8 mouse cellular contexts compared by ENCODE assay signal in the genomic region with DNA sequence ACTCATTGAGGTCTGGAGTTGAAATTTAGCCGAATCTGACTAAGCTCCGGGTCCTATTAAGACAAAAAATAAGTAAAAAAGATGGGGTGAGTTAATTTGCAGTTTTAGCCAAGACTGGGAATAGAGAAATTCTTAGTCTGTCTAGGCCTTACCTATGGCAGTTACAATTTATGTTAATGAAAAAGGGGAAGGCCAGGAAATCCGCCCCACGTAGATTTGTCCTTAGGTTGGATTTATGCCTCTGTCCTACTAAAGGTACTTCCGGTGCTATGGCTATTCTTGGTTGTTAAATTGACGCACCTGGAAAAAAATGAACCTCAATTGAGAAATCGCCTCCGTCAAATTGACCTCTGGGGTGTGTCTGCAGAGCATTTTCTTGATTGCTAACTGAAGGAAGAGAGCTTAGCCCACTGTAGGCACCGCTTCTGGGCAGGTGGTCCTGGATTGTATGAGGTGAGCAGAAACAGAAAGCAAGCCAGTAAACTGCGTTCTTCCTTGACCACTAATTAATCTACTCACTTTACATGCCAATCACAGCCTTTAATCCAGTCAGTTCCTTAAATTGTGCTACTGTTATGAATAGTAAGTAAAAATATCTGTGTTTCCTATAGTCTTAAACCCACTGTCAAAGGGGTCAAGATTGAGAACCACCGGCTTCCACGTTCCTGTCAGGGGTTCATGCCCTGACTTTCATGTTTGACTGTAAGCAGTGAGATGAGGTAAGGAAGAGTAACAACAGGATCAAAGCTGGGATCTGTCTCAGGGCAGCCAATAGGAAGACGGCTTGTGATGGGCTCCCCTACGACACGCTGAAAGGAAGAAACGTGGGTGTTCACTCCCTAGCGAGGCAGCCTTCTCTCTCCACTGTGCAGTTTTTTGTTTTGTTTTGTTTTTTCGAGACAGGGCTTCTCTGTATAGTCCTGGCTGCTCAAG. TPM values are rescaled to one million over a fixed set of nuclear protein-coding genes. Genes with fewer than 3 reads are reported as not detected.
DNase-seq lines count a peak whose midpoint lies in the region; ATAC-seq and TF ChIP-seq lines count a peak whose summit lies in the region.

No protein-coding gene starts in this region.

- WGBS in kidney, embryonic 15.5 days: 66% methylated on average over 18 of the region's 18 CpGs
- WGBS in neural tube, embryonic 13.5 days: 69% methylated on average over 18 of the region's 18 CpGs

- no peak for ATAC-seq in kidney, embryonic 15.5 days (replicated peaks; ENCODE audit: low FRiP score)
- peak; percentile 71 for ATAC-seq in inflammation-experienced regulatory T-cells, adult 6 months
- ATAC-seq in neural tube, embryonic 13.5 days (ENCODE audit: low read depth): no peak

- peak overlapping the region; percentile 66; the same call in 1 of the 2 replicates for H3K27ac ChIP-seq in kidney, embryonic 15.5 days
- no peak overlapping the region for H3K27ac ChIP-seq in cortical plate, adult 2 months (ENCODE audit: insufficient read depth, low read length)
- no peak overlapping the region for H3K27ac ChIP-seq in neural tube, embryonic 13.5 days (replicated peaks)

- H3K4me2 ChIP-seq in kidney, embryonic 15.5 days: peak overlapping the region; percentile 78
- peak overlapping the region; percentile 62 for H3K4me2 ChIP-seq in neural tube, embryonic 13.5 days

- no peak for TF ChIP-seq CTCF in cortical plate, adult 2 months (IDR thresholded peaks at IDR 0.05; ENCODE audit: extremely low read depth, insufficient read depth, low read length)

- peaks cover 13% of the 10 kb centered on the region for H3K4me1 ChIP-seq in kidney, embryonic 15.5 days
- H3K4me1 ChIP-seq in cortical plate, adult 2 months (ENCODE audit: control insufficient read depth, insufficient read depth, low read length): no peaks in the 10 kb centered on the region; the same call in 1 of the 2 replicates
- peaks cover 15% of the 10 kb centered on the region for H3K4me1 ChIP-seq in neural tube, embryonic 13.5 days (replicated peaks)

- peak overlapping the region; percentile 60; the same call in 1 of the 2 replicates for H3K9ac ChIP-seq in kidney, embryonic 15.5 days
- H3K9ac ChIP-seq in neural tube, embryonic 13.5 days: no peak overlapping the region

- no peak for DNase-seq in kidney, postnatal 10 days
- DNase-seq in testis, postnatal 10 days (ENCODE audit: low spot score): no peak
- DNase-seq in gastrocnemius, adult 8-10 months (ENCODE audit: low spot score in 2 of 2): no peak
- DNase-seq in layer of hippocampus, postnatal 36 days: no peak

- H3K27me3 ChIP-seq in kidney, embryonic 15.5 days: no peaks in the 10 kb centered on the region
- no peaks in the 10 kb centered on the region for H3K27me3 ChIP-seq in neural tube, embryonic 13.5 days

- TF ChIP-seq POLR2A in cortical plate, adult 2 months (IDR thresholded peaks at IDR 0.05; ENCODE audit: extremely low read depth, insufficient read depth, low read length): no peak

- H3K36me3 ChIP-seq in kidney, embryonic 15.5 days: no peaks in the 10 kb centered on the region
- no peaks in the 10 kb centered on the region for H3K36me3 ChIP-seq in neural tube, embryonic 13.5 days

- H3K9me3 ChIP-seq in kidney, embryonic 15.5 days (replicated peaks): no peaks in the 10 kb centered on the region
- no peaks in the 10 kb centered on the region for H3K9me3 ChIP-seq in neural tube, embryonic 13.5 days

- peak overlapping the region; percentile 70 for H3K4me3 ChIP-seq in kidney, embryonic 15.5 days (replicated peaks)
- peak overlapping the region; percentile 60; the same call in 1 of the 2 replicates for H3K4me3 ChIP-seq in cortical plate, adult 2 months (ENCODE audit: insufficient read depth, low read length)
- H3K4me3 ChIP-seq in neural tube, embryonic 13.5 days: peak overlapping the region; percentile 46

RNA-seq across cellular contexts. Expression of gene Parp4, which starts 0.8 kb away (rescaled TPM):
- polyA plus RNA-seq in kidney, embryonic 15.5 days (2015; fragmentation: Nextera tagmentation; extraction: Ambion mirVana): 5.1 and 8.0 TPM in 2 replicates
- 4.3 and 5.3 TPM in 2 replicates for polyA plus RNA-seq in cortical plate, adult 2 months (2012; rRNA removed)
- 10 to 100 TPM; 39.5 to 62.9 (median 61.5) TPM for polyA plus RNA-seq in inflammation-experienced regulatory T-cells, adult 6 months (2017; shearing (Covaris generic))
- 1.1 and 1.9 TPM in 2 replicates for polyA plus RNA-seq in neural tube, embryonic 13.5 days (2015; fragmentation: Nextera tagmentation; extraction: Ambion mirVana)
- total RNA-seq in gastrocnemius, adult 8-10 months (2022): 10 to 100 TPM; 16.3 to 20.7 (median 20.6) TPM
- 1 to 10 TPM; 4.3 to 5.1 TPM for total RNA-seq in layer of hippocampus, postnatal 36 days (2021)

RNA-seq across cellular contexts. Expression of gene Cenpj, which starts 1.0 kb away (rescaled TPM):
- 11.4 and 11.6 TPM in 2 replicates for polyA plus RNA-seq in kidney, embryonic 15.5 days (2015; fragmentation: Nextera tagmentation; extraction: Ambion mirVana)
- 2.1 and 2.2 TPM in 2 replicates for polyA plus RNA-seq in cortical plate, adult 2 months (2012; rRNA removed)
- polyA plus RNA-seq in inflammation-experienced regulatory T-cells, adult 6 months (2017; shearing (Covaris generic)): 1 to 10 TPM; 5.9 to 9.0 (median 6.2) TPM
- polyA plus RNA-seq in neural tube, embryonic 13.5 days (2015; fragmentation: Nextera tagmentation; extraction: Ambion mirVana): 6.0 and 10.3 TPM in 2 replicates
- 1 to 10 TPM; 1.3 to 2.9 (median 2.0) TPM for total RNA-seq in gastrocnemius, adult 8-10 months (2022)
- total RNA-seq in layer of hippocampus, postnatal 36 days (2021): 1 to 10 TPM; 3.2 to 3.6 TPM
